Mouse (Mus musculus) MEL (cell line): ENCODE results near the gene Mmgt1. TPM values are rescaled to one million over a fixed set of nuclear protein-coding genes. Genes with fewer than 3 reads are reported as not detected.

Source experiments
- DNase-seq: peaks from one replicate; pipeline ENCODE4 v3.0.0; 2011; ENCODE audit warnings: low read depth, low spot score
- H3K27ac ChIP-seq: 2 replicates; pipeline ENCODE4 v1.5.1; 2012; ENCODE audit warnings: low read depth, mild to moderate bottlenecking, control low read depth, low read length, moderate library complexity; ENCODE audit not compliant: control insufficient read depth
- H3K27me3 ChIP-seq, 2 experiments: fragments of 150-350 bp in 1 of 2; sonication (generic) in 1 of 2; 2 replicates each; pipeline ENCODE4 v1.6.1; 2012; ENCODE audit warnings: low read length in 2 of 2, mild to moderate bottlenecking in 2 of 2, improper control_type of control experiment in 1 of 2, moderate library complexity in 1 of 2; ENCODE audit not compliant: insufficient read depth in 2 of 2, control insufficient read depth in 1 of 2
- H3K36me3 ChIP-seq, 2 experiments: 2 replicates each; pipeline ENCODE4 v1.6.1; 2012 to 2014; ENCODE audit warnings: low read length in 2 of 2, improper control_type of control experiment in 1 of 2, inconsistent platforms in 1 of 2, mild to moderate bottlenecking in 1 of 2; ENCODE audit not compliant: insufficient read depth in 2 of 2, control insufficient read depth in 1 of 2
- H3K4me1 ChIP-seq, 2 experiments: fragments of 150-350 bp in 1 of 2; sonication (generic) in 1 of 2; 2 replicates each; pipeline ENCODE4 v1.6.1; 2012; ENCODE audit warnings: low read length in 2 of 2, improper control_type of control experiment in 1 of 2, mild to moderate bottlenecking in 1 of 2; ENCODE audit not compliant: insufficient read depth in 2 of 2, control insufficient read depth in 1 of 2
- H3K4me3 ChIP-seq, 2 experiments: fragments of 150-350 bp in 1 of 2; sonication (generic) in 1 of 2; 2 replicates each; pipeline ENCODE4 v1.5.1; 2012; ENCODE audit warnings: low read depth in 2 of 2, low read length in 2 of 2, mild to moderate bottlenecking in 2 of 2, moderate library complexity in 2 of 2, control low read depth in 1 of 2, improper control_type of control experiment in 1 of 2; ENCODE audit not compliant: control insufficient read depth in 1 of 2, insufficient read depth in 1 of 2
- H3K79me2 ChIP-seq: 2 replicates; pipeline ENCODE4 v1.6.1; 2012; ENCODE audit warnings: mild to moderate bottlenecking, low read length, moderate library complexity; ENCODE audit not compliant: control insufficient read depth, poor library complexity, insufficient read depth
- H3K9ac ChIP-seq: 2 replicates; pipeline ENCODE4 v1.6.1; 2012; ENCODE audit warnings: low read depth, mild to moderate bottlenecking, control low read depth, low read length, moderate library complexity; ENCODE audit not compliant: control insufficient read depth, poor library complexity, severe bottlenecking
- H3K9me3 ChIP-seq: fragments of 150-350 bp; sonication (generic); replicated peaks from 2 replicates; pipeline ENCODE4 v1.6.1; 2012; ENCODE audit warnings: mild to moderate bottlenecking, low read length, improper control_type of control experiment, moderate library complexity; ENCODE audit not compliant: insufficient read depth
- CHD2 ChIP-seq: IDR thresholded peaks from 2 replicates; pipeline ENCODE4 v1.6.1; 2011; ENCODE audit warnings: low read length, improper control_type of control experiment
- CTCF ChIP-seq, 3 experiments: IDR thresholded peaks in 2 of 3; conservative IDR thresholded peaks in 1 of 3; 2 replicates each; pipeline ENCODE4 v1.5.1; 2011 to 2012; ENCODE audit warnings: low read length in 3 of 3, low read depth in 2 of 3, mild to moderate bottlenecking in 2 of 3, improper control_type of control experiment in 1 of 3, inconsistent platforms in 1 of 3, mixed read lengths in 1 of 3, moderate library complexity in 1 of 3; ENCODE audit not compliant: control insufficient read depth in 1 of 3, insufficient read depth in 1 of 3, poor library complexity in 1 of 3, severe bottlenecking in 1 of 3
- E2F4 ChIP-seq: IDR thresholded peaks from 2 replicates; pipeline ENCODE4 v1.6.1; 2011; ENCODE audit warnings: low read depth, low read length, improper control_type of control experiment, borderline replicate concordance
- ELF1 ChIP-seq: IDR thresholded peaks from 2 replicates; pipeline ENCODE4 v1.6.1; 2014; ENCODE audit warnings: low read depth, mild to moderate bottlenecking, inconsistent platforms, low read length, improper control_type of control experiment, moderate library complexity
- EP300 ChIP-seq, 2 experiments: IDR thresholded peaks; 2 replicates each; pipeline ENCODE4 v1.6.1; 2011; ENCODE audit warnings: improper control_type of control experiment in 2 of 2, low read length in 2 of 2, low read depth in 1 of 2, mild to moderate bottlenecking in 1 of 2
- ETS1 ChIP-seq: IDR thresholded peaks from 2 replicates; pipeline ENCODE4 v1.6.1; 2012; ENCODE audit warnings: low read depth, mild to moderate bottlenecking, inconsistent platforms, low read length, improper control_type of control experiment, moderate library complexity
- KAT2A ChIP-seq: conservative IDR thresholded peaks from 2 replicates; pipeline ENCODE4 v1.6.1; 2012; ENCODE audit warnings: low read depth, low read length, improper control_type of control experiment, inconsistent platforms
- MAFK ChIP-seq: IDR thresholded peaks from 2 replicates; pipeline ENCODE4 v1.6.1; 2011; ENCODE audit warnings: low read depth, mild to moderate bottlenecking, low read length, improper control_type of control experiment, borderline replicate concordance
- MAX ChIP-seq: IDR thresholded peaks from 2 replicates; pipeline ENCODE4 v1.6.1; 2011; ENCODE audit warnings: low read length, improper control_type of control experiment
- MEF2A ChIP-seq: IDR thresholded peaks from 2 replicates; pipeline ENCODE4 v1.6.1; 2014; ENCODE audit warnings: low read depth, mild to moderate bottlenecking, inconsistent platforms, low read length, improper control_type of control experiment; ENCODE audit not compliant: poor library complexity, insufficient replicate concordance, severe bottlenecking; ENCODE audit errors: extremely low read depth
- MYC ChIP-seq: IDR thresholded peaks from 2 replicates; pipeline ENCODE4 v1.6.1; 2011; ENCODE audit warnings: low read depth, mild to moderate bottlenecking, low read length, improper control_type of control experiment, moderate library complexity
- NRF1 ChIP-seq: IDR thresholded peaks from 2 replicates; pipeline ENCODE4 v1.6.1; 2014; ENCODE audit warnings: low read depth, mild to moderate bottlenecking, inconsistent platforms, low read length, improper control_type of control experiment, moderate library complexity; ENCODE audit not compliant: poor library complexity, insufficient read depth, severe bottlenecking
- POLR2AphosphoS5 ChIP-seq: IDR thresholded peaks from 2 replicates; pipeline ENCODE4 v1.6.1; 2012; ENCODE audit warnings: low read depth, borderline replicate concordance, mild to moderate bottlenecking, inconsistent platforms, low read length, moderate library complexity, mixed read lengths
- RAD21 ChIP-seq: IDR thresholded peaks from 2 replicates; pipeline ENCODE4 v1.6.1; 2011; ENCODE audit warnings: mild to moderate bottlenecking, low read depth, low read length, improper control_type of control experiment
- RCOR1 ChIP-seq: IDR thresholded peaks from 2 replicates; pipeline ENCODE4 v1.6.1; 2012; ENCODE audit warnings: low read depth, mild to moderate bottlenecking, inconsistent platforms, low read length, improper control_type of control experiment
- SMC3 ChIP-seq: IDR thresholded peaks from 2 replicates; pipeline ENCODE4 v1.6.1; 2011; ENCODE audit warnings: low read depth, low read length, improper control_type of control experiment
- TAL1 ChIP-seq: IDR thresholded peaks from 2 replicates; pipeline ENCODE4 v1.6.1; 2012; ENCODE audit warnings: mild to moderate bottlenecking, inconsistent platforms, low read length, moderate library complexity, mixed read lengths
- UBTF ChIP-seq: IDR thresholded peaks from 2 replicates; pipeline ENCODE4 v1.6.1; 2012; ENCODE audit warnings: low read depth, mild to moderate bottlenecking, inconsistent platforms, low read length, improper control_type of control experiment, moderate library complexity, borderline replicate concordance; ENCODE audit not compliant: insufficient read depth
- ZC3H11A ChIP-seq: IDR thresholded peaks from 2 replicates; pipeline ENCODE4 v1.6.1; 2012; ENCODE audit warnings: low read depth, mild to moderate bottlenecking, inconsistent platforms, low read length, improper control_type of control experiment
- ZKSCAN1 ChIP-seq: IDR thresholded peaks from 2 replicates; pipeline ENCODE4 v1.6.1; 2012; ENCODE audit warnings: low read depth, mild to moderate bottlenecking, inconsistent platforms, low read length, improper control_type of control experiment, moderate library complexity
- ZMIZ1 ChIP-seq: IDR thresholded peaks from 2 replicates; pipeline ENCODE4 v1.6.1; 2012; ENCODE audit warnings: low read depth, mild to moderate bottlenecking, inconsistent platforms, low read length, improper control_type of control experiment, moderate library complexity
- polyA plus RNA-seq, 2 experiments: library from polyadenylated mRNA; stranded (reverse) in 1 of 2; unstranded in 1 of 2; fragments of >175 nt in 1 of 2; fragments of >200 nt in 1 of 2; gene quantifications; 2 replicates each; pipeline versions ENCODE4 v1.2.1 to v1.2.4; 2012; ENCODE audit warnings: low replicate concordance in 2 of 2, low read depth in 1 of 2; ENCODE audit not compliant: insufficient read length in 2 of 2, insufficient read depth in 1 of 2, missing spikeins in 1 of 2
- total RNA-seq: library from RNA; depleted of rRNA; stranded (reverse); fragments of 300-350 nt; gene quantifications from 2 replicates; pipeline ENCODE4 v1.2.3, GENCODE M21; 2012

Gene Mmgt1
- total and polyA plus RNA-seq, 3 experiments = 16.9 to 45.6 (median 22.6) TPM

GRCm38 (mm10) chrX:56578200-56578599, 19.7 kb downstream of the Mmgt1 start:
- Histone ChIP-seq H3K27ac (no peak overlapping the region), H3K4me1 (no peaks in the 10 kb centered on the region), H3K9me3 (no peaks in the 10 kb centered on the region), H3K27me3 (no peaks in the 10 kb centered on the region), H3K9ac (no peak overlapping the region), H3K4me3 (no peak overlapping the region), H3K36me3 (no peaks in the 10 kb centered on the region), H3K79me2 (no peaks in the 10 kb centered on the region)
- no peak for DNase-seq
- TF ChIP-seq TAL1 (no peak), ZKSCAN1 (no peak), MEF2A (no peak), NRF1 (no peak), CHD2 (no peak), MAFK (no peak), POLR2AphosphoS5 (no peak), ELF1 (no peak), KAT2A (no peak), E2F4 (no peak), SMC3 (no peak), UBTF (no peak), MYC (no peak), RCOR1 (no peak), ETS1 (no peak), EP300 (IDR thresholded peaks at IDR 0.05; ENCODE audit: low read depth in 1 of 2, low read length in 2 of 2) (no peak), MAX (no peak)

- H3K27ac ChIP-seq = no peak overlapping the region
- no peaks in the 10 kb centered on the region for H3K4me1 ChIP-seq
- DNase-seq = peak; percentile 54
- no peak overlapping the region for H3K9ac ChIP-seq
- H3K79me2 ChIP-seq = no peaks in the 10 kb centered on the region
- TF ChIP-seq RAD21 = peak; percentile 72
- peak; percentile 61 for TF ChIP-seq ZC3H11A
- TF ChIP-seq CTCF (IDR thresholded peaks at IDR 0.05 in 2 of 3, conservative IDR thresholded peaks at IDR 0.05 in 1 of 3; ENCODE audit: control insufficient read depth in 1 of 3, insufficient read depth in 1 of 3, low read depth in 2 of 3, low read length in 3 of 3, poor library complexity in 1 of 3, severe bottlenecking in 1 of 3) = peak; percentile 47 to 71 (median 63)
- TF ChIP-seq SMC3 = peak; percentile 81
- TF ChIP-seq ZMIZ1 = no peak
- no peak overlapping the region for H3K4me3 ChIP-seq
- no peaks in the 10 kb centered on the region for H3K9me3 ChIP-seq
- no peaks in the 10 kb centered on the region for H3K36me3 ChIP-seq
- no peaks in the 10 kb centered on the region for H3K27me3 ChIP-seq
Measured at GRCm38 (mm10) chrX:56572465-56572864, 25.4 kb downstream of the Mmgt1 start.
